Mouse (Mus musculus): ENCODE results near the gene Gm49387. TPM values are rescaled to one million over a fixed set of nuclear protein-coding genes. Genes with fewer than 3 reads are reported as not detected.

Gm49387 gene
- polyA plus RNA-seq, 1 experiment from 2014 or later, result not detected

DNA sequence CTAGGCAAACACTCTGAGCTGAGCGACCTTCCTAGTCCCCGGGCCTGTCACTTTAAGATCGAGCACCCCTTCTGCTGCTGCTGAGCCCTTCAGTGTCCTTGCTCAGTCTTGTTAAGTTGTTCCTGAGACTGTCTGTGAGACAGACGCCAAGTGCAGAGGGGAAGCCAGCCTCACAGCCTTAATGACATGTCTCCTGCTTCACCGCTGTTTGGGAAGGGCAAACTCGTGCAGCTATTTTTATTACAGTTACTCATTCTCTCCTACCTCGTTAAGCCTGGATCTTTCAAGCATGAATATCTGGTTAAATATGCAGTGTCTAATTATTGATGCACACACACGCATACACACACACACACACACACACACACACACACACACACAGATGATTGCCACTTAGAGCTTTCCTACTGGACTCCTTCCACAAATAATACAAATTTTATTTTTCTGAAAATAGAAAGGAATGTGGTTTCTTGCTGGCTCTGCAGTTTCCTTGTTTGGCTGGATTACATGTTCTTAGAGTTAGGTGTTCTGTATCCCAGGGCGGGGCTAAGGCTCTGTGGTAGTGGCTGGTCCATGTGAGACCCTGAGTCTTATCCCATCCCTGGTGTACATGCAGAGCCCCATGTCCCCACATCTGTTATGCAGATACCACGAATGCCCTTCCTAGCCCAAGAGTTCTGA is 19.0 kb upstream of the Gm49387 start:
- no peak for ATAC-seq
- no peaks in the 10 kb centered on the region for H3K9me3 ChIP-seq (replicated peaks)
- H3K4me3 ChIP-seq, result no peak overlapping the region
- H3K4me2 ChIP-seq, result no peak overlapping the region
- H3K27ac ChIP-seq, result peak overlapping the region; percentile 99
- 41% methylated on average over 10 of the region's 10 CpGs for WGBS
- no peaks in the 10 kb centered on the region for H3K36me3 ChIP-seq (ENCODE audit: poor library complexity, severe bottlenecking)
- peaks cover 59% of the 10 kb centered on the region for H3K4me1 ChIP-seq
- H3K9ac ChIP-seq, result peak overlapping the region; percentile 6; the same call in 1 of the 2 replicates
- no peaks in the 10 kb centered on the region for H3K27me3 ChIP-seq

DNA sequence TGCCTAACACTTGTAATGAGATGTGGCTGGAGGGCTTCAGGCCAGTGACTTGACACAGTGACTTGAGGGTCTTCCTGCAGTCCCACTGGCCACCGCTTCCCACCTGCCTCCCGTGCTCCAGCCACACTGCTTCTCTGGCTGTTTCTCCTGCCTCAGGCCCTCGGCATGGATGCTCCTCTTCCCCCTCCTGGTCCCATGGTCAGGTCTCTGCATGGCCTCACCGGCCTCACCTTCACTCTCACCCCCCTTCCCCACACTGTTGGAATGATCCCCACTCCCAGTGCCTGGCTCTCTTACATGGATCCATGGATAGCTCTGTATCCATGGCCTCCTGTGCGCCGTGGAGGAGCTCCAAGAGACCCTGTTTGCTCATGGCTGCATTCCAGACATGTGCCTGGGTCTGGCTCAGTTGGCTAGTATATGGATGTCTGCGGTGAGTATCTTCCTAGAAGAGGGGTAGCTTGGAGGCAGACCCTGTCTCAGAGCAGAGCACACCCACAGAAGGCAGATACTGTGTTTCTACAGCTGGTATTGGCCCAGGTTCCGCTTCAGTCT is 17.5 kb upstream of the Gm49387 start:
- no peak overlapping the region for H3K4me3 ChIP-seq
- H3K4me2 ChIP-seq, result no peak overlapping the region
- H3K36me3 ChIP-seq (ENCODE audit: poor library complexity, severe bottlenecking), result no peaks in the 10 kb centered on the region
- no peaks in the 10 kb centered on the region for H3K9me3 ChIP-seq (replicated peaks)
- no peak overlapping the region for H3K9ac ChIP-seq
- ATAC-seq, result no peak
- no peaks in the 10 kb centered on the region for H3K27me3 ChIP-seq
- peaks cover 45% of the 10 kb centered on the region for H3K4me1 ChIP-seq
- no peak overlapping the region for H3K27ac ChIP-seq
- WGBS, result 94% methylated on average over 8 of the region's 8 CpGs

DNA sequence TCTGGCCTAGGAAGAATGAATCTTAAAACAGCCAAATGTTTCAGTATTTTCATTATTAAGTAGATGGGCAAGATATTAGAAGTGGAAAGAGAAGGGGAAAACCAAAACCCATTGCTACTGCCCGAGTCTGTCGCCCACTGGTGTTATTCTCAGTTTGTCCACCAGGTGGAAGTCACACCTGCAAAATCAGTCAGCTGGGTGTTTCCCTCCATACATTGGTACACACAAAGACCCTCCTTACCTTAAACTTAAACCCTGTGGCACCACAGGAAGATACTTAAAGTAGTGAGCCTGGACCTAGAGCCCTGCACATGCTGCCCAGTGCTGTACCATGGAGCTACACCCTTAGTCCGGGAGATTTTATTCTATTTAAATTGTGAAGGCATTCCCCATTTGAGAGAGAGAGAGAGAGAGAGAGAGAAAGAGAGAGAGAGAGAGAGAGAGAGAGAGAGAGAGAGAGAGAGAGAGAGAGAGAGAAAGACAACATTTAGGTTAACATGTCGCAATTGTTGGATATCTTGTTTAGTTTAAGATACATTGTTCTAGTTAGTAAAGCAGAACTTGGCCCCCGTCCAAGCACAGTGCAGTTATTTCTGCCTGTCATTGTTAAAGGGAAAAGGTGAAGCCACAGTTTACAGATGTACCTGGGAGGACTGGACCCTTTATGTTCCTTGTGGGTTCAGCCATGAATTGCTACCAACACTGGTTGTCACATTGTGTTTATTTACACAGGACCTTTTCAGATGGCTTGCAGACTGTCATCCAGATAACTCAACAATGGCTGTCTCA is 16.4 kb upstream of the Gm49387 start:
- Histone ChIP-seq H3K4me1 (peaks cover 33% of the 10 kb centered on the region), H3K36me3 (ENCODE audit: poor library complexity, severe bottlenecking) (no peaks in the 10 kb centered on the region), H3K9ac (no peak overlapping the region), H3K27ac (no peak overlapping the region), H3K4me3 (no peak overlapping the region), H3K4me2 (no peak overlapping the region), H3K9me3 (replicated peaks) (no peaks in the 10 kb centered on the region), H3K27me3 (no peaks in the 10 kb centered on the region)
- peak; percentile 37; the same call in 1 of the 2 replicates for ATAC-seq
- 35% methylated on average over 5 of the region's 5 CpGs for WGBS

DNA sequence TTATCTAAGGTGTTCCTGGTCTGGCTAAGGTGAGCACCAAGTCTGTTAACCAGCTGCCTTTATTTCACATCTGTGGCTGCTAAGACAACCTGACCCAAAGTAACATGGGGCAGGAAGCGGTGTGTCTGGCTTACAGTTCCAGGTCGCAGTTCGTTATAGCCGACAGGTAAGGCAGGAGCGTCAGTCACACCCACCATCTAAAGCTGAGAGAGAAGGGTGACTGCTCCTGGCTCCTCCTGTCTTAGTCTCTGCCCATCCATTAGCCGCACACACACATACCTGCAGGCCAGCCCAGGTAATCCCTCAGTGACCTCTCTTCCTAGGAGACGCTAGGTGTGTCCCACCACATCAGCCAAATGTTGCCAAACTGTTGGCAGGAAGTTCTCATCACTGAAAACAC is 15.7 kb upstream of the Gm49387 start:
- H3K4me2 ChIP-seq, result no peak overlapping the region
- H3K9ac ChIP-seq, result no peak overlapping the region
- H3K36me3 ChIP-seq (ENCODE audit: poor library complexity, severe bottlenecking), result no peaks in the 10 kb centered on the region
- peaks cover 30% of the 10 kb centered on the region for H3K4me1 ChIP-seq
- H3K27me3 ChIP-seq, result no peaks in the 10 kb centered on the region
- ATAC-seq, result no peak
- WGBS, result 84% methylated on average over 7 of the region's 7 CpGs
- H3K27ac ChIP-seq, result no peak overlapping the region
- H3K4me3 ChIP-seq, result no peak overlapping the region
- no peaks in the 10 kb centered on the region for H3K9me3 ChIP-seq (replicated peaks)

DNA sequence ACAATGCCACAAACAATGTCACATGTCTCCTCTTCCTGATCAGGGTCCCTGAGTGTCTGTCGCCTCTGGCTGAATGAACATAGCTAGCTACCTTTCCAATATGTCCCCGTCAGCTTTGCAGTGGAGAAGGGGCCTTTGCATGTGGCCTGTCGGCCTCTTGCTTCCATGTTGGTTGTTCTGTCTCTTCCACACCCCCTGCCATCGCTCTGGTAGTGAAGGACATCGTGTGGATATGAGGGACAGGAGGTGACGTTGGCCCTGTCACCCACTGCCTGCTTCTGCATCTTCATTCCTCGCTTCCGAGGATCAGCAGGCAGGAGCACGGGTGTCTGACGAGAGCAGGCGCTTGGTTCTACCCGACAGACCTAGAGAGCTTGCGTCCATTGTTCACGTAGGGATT is 14.7 kb upstream of the Gm49387 start:
- no peaks in the 10 kb centered on the region for H3K9me3 ChIP-seq (replicated peaks)
- H3K27me3 ChIP-seq, result no peaks in the 10 kb centered on the region
- peaks cover 20% of the 10 kb centered on the region for H3K4me1 ChIP-seq
- WGBS, result 72% methylated on average over 14 of the region's 14 CpGs
- no peak overlapping the region for H3K9ac ChIP-seq
- no peaks in the 10 kb centered on the region for H3K36me3 ChIP-seq (ENCODE audit: poor library complexity, severe bottlenecking)
- H3K27ac ChIP-seq, result no peak overlapping the region
- no peak overlapping the region for H3K4me2 ChIP-seq
- no peak overlapping the region for H3K4me3 ChIP-seq
- ATAC-seq, result no peak

DNA sequence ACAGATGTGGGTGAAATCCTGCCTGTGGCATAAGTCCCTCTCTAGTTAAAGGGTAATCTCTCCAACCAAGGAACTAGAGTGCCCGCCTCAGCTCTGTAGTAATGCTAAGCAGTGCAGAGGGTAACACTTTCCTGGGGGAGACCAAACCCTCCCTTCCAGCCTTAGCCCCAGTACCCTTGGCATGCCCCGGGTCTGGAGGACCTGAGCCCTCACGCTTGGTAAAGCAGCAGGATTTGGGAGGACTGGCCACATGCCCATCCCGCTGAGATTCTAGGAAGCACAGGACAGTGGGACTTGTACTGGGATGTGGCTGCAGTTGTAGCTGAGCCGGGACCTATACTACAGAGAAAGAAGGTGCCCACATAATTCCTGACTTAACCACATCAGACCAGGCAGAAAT is 14.1 kb upstream of the Gm49387 start:
- Histone ChIP-seq H3K4me1 (peaks cover 14% of the 10 kb centered on the region), H3K9me3 (replicated peaks) (no peaks in the 10 kb centered on the region), H3K27ac (no peak overlapping the region), H3K36me3 (ENCODE audit: poor library complexity, severe bottlenecking) (no peaks in the 10 kb centered on the region), H3K4me3 (no peak overlapping the region), H3K27me3 (no peaks in the 10 kb centered on the region), H3K4me2 (no peak overlapping the region), H3K9ac (no peak overlapping the region)
- 90% methylated on average over 5 of the region's 5 CpGs for WGBS
- no peak for ATAC-seq

DNA sequence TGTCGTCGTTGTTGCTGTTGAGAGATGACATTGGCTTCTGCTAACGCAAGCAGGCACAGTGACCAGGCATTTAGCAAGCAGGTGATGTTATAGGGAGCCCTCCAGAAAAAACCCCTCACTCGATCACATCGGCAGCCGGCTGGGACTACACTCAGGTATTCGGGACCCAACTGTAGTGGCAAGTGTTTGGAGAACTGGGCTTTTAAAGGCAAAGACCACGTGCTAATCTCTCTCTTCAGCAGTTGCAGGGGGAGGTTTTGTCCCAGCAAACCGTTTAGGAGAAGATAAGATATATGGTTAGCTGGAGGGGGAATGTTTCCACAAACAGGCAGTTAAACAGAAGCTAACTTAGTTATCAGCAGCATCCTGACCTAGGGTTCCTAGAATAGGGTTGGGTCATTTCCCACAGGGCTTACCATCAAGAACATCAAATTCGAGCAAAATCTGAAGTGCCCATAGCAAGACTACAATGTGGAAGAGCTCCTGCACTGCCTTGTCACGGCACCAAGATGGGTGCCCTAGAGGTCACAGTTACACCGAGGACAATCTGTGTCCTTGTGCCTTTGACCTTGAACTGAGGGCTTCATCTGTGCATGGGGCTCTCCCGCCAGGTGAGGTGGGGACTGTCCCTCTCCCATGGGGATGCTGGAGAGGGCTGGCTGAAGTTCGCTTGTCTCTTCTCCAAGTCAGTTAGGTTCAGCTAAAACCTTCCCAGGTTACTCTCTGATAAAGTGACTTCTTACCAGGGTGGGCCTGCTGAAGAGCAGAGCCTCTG is 12.6 kb upstream of the Gm49387 start:
- Histone ChIP-seq H3K9ac (no peak overlapping the region), H3K4me1 (peaks cover 2% of the 10 kb centered on the region; the same call in 1 of the 2 replicates), H3K27me3 (no peaks in the 10 kb centered on the region), H3K27ac (no peak overlapping the region), H3K4me3 (no peak overlapping the region), H3K9me3 (replicated peaks) (no peaks in the 10 kb centered on the region), H3K36me3 (ENCODE audit: poor library complexity, severe bottlenecking) (no peaks in the 10 kb centered on the region), H3K4me2 (no peak overlapping the region)
- ATAC-seq, result no peak
- WGBS, result 85% methylated on average over 14 of the region's 14 CpGs

DNA sequence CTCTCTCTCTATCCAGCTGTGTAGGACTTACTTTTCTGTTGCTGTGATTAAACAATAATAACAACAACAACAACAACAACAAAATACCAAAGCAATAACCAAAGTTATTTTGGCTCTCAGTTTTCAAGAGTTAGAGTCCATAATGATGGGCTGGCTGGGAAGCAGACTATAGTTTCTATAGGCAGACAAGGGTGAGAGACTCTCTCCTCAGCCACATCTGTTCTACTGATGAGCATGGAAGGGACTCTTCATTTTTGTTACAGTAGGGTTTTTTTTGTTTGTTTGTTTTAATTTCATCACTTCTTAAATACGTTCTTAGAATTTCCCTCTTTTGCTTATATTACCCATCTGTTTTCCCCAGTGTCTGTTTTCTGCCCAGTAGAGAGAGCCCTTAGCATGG is 11.9 kb upstream of the Gm49387 start:
- no peak overlapping the region for H3K4me2 ChIP-seq
- no peaks in the 10 kb centered on the region; the same call in 1 of the 2 replicates for H3K4me1 ChIP-seq
- H3K4me3 ChIP-seq, result no peak overlapping the region
- no peak overlapping the region for H3K9ac ChIP-seq
- WGBS, result 97% methylated on average over 1 of the region's 1 CpGs
- no peaks in the 10 kb centered on the region for H3K36me3 ChIP-seq (ENCODE audit: poor library complexity, severe bottlenecking)
- H3K27ac ChIP-seq, result no peak overlapping the region
- no peak for ATAC-seq
- no peaks in the 10 kb centered on the region for H3K9me3 ChIP-seq (replicated peaks)
- H3K27me3 ChIP-seq, result no peaks in the 10 kb centered on the region

DNA sequence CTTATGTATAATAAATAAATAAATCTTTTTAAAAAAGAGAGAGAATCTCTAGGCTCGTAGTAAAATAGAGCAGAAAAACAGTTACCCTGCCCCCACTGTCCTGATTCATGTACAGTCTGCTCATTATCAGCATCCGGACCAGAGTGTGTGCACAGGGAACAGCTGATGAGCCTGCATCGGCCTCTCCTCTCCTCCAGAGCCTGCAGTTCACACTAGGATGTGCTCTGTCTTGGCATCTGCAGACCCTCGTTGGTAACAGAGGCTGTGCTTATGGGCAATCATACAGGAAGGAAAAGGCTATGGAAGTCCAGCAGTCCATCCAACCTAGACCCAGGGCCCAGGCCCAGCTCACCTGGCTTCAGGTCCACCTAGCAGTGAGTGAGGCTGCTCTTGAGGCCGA is 11.4 kb upstream of the Gm49387 start:
- H3K27me3 ChIP-seq, result no peaks in the 10 kb centered on the region
- H3K27ac ChIP-seq, result no peak overlapping the region
- H3K9ac ChIP-seq, result no peak overlapping the region
- H3K4me3 ChIP-seq, result no peak overlapping the region
- no peaks in the 10 kb centered on the region for H3K9me3 ChIP-seq (replicated peaks)
- 78% methylated on average over 5 of the region's 5 CpGs for WGBS
- H3K4me1 ChIP-seq, result no peaks in the 10 kb centered on the region
- no peak overlapping the region for H3K4me2 ChIP-seq
- H3K36me3 ChIP-seq (ENCODE audit: poor library complexity, severe bottlenecking), result no peaks in the 10 kb centered on the region
- ATAC-seq, result no peak

DNA sequence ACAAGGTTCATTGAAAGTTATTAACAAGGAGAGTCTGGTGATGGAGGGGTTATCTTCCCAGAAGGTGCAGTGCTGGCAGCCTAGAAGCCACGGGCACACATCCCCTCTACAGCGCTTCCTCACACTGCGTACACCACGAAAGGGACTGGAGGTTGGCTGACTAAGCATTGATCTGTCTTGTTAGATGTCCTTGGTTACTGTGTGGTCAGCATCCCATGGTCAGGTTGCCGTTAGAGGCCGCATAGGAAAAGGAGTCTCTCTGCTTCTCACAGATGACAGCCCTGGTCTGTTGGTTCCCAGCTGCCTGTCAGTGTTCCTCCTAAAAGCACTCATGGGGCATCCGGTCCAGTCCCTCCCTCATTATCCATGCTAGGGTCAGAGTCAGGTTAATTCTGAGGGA is 10.5 kb upstream of the Gm49387 start:
- no peak overlapping the region for H3K27ac ChIP-seq
- H3K9me3 ChIP-seq (replicated peaks), result no peaks in the 10 kb centered on the region
- ATAC-seq, result no peak
- no peaks in the 10 kb centered on the region for H3K27me3 ChIP-seq
- no peaks in the 10 kb centered on the region for H3K4me1 ChIP-seq
- no peaks in the 10 kb centered on the region for H3K36me3 ChIP-seq (ENCODE audit: poor library complexity, severe bottlenecking)
- 92% methylated on average over 7 of the region's 7 CpGs for WGBS
- no peak overlapping the region for H3K9ac ChIP-seq
- H3K4me3 ChIP-seq, result no peak overlapping the region
- no peak overlapping the region for H3K4me2 ChIP-seq

DNA sequence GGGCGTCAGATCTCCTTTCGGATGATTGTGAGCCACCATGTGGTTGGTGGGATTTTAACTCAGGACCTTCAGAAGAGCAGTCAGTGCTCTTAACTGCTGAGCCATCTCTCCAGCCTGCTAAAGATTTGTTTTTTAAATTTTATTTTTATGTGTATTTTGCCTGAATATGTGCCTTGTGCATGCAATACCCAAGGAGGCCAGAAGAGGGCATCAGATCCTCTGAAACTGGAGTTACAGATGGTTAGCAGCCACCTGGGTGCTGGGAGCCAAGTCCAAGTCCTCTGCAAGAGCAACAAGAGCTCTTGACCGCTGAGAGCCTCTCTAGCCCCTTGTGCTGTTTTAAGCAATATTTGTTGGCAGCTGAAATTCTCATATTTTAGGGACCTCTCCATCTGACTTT is 9.7 kb upstream of the Gm49387 start:
- H3K4me1 ChIP-seq, result no peaks in the 10 kb centered on the region
- H3K4me3 ChIP-seq, result no peak overlapping the region
- H3K4me2 ChIP-seq, result no peak overlapping the region
- H3K36me3 ChIP-seq (ENCODE audit: poor library complexity, severe bottlenecking), result no peaks in the 10 kb centered on the region
- H3K9me3 ChIP-seq (replicated peaks), result no peaks in the 10 kb centered on the region
- no peak for ATAC-seq
- H3K9ac ChIP-seq, result no peak overlapping the region
- H3K27me3 ChIP-seq, result no peaks in the 10 kb centered on the region
- 95% methylated on average over 3 of the region's 3 CpGs for WGBS
- no peak overlapping the region for H3K27ac ChIP-seq

DNA sequence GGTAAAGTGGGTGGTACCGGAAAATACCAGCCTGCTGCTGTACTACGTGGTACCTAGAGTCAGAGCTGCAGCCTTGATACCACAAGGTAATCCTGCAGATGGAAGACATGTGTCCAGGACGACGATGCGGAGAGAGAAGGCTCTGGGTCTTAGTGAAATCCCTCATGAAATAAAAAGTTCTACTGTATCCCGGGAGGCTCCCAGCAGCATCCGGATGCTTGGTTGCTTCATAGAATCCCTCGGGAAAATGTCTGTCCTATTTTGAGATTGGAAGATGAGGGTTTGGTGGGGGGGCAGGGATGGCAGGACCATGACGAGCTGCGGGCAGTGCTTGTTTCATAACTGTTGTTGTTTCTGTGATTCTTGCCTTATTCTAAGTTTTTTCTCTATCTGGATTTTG is 7.3 kb upstream of the Gm49387 start:
- Histone ChIP-seq H3K36me3 (ENCODE audit: poor library complexity, severe bottlenecking) (no peaks in the 10 kb centered on the region), H3K4me3 (no peak overlapping the region), H3K4me2 (no peak overlapping the region), H3K4me1 (no peaks in the 10 kb centered on the region), H3K9me3 (replicated peaks) (no peaks in the 10 kb centered on the region), H3K9ac (no peak overlapping the region), H3K27me3 (no peaks in the 10 kb centered on the region), H3K27ac (no peak overlapping the region)
- ATAC-seq, result no peak
- WGBS, result 94% methylated on average over 10 of the region's 10 CpGs

All from forebrain, embryonic 13.5 days (tissue).